Mouse (Mus musculus) liver, adult 10 weeks (tissue): ENCODE results near the gene Wipf2. TPM values are rescaled to one million over a fixed set of nuclear protein-coding genes. Genes with fewer than 3 reads are reported as not detected.

Source experiments
- polyA plus RNA-seq: library from polyadenylated mRNA; stranded (reverse); fragments of 350-450 nt; fragmentation: Illumina TruSeq; extraction: RNeasy Lipid Tissue Mini Kit (QIAGEN cat#74804); gene quantifications from one replicate; pipeline ENCODE4 v1.2.3, GENCODE M21; 2014; ENCODE audit warnings: low read depth, low replicate concordance

The Wipf2 gene
- 4.0 TPM for polyA plus RNA-seq

DNA sequence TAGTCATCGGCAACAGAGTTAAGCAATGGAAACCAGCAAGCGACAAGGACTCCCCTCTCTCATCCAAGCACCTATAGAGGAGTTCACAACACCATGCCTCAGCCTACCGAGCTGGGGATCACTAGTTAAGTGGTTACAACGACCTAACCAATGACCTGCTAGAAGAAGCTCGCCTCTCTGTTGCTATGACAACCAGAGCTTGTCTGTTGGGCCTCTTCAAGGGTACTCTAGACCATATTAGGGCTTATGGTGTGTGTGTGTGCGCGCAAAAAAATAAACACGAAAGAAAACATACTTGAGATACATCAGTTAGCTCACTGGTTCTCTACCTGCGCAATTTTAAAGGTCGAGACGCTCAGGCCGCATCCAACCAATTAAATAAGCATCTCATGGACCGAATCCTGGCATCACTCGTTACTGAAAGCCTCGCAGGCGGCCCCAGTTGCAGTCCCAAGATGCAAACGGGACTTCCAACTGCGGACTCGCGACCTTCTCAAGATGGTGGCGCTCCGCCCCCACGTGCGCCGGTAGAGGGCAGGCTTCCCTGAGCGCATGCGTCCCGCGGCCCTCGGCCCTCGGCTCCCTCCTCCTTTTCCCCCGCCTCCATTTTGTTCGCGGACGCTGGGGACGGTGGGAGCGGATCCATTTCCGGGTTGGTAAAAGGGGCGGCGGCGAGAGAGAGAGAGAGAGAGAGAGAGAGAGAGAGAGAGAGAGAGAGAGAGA, at the start of gene Wipf2:
Gene Wipf2 (plus strand): TSS at position 611 of the 723 bp plus-strand sequence.

DNA sequence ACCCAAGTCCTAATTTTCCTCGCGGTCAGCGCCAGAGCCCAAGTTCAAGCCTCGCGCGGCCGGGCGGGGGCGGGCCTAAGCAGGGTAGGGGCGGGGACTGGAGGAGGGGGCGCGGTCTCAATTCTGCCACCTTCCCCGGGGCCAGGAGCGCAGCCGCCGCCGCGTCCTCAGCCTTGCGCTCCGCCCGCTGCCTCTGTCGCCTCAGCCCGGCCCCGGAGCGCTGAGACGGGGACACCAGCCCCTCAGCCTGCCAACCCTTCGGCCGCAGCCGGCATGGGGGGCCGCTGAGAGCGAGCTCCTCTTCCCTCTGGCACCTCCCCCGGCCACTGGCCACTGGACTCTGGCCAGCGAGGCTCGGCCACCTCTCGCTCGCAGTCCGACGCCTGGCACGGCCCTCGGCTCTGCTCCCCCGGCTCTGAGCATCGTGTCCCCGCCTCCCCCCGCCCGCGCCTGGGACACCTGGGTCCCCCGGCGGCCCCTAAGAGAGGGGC, 26.7 kb upstream of the Wipf2 start, which contains the start of gene Rapgefl1:
Gene Rapgefl1 (plus strand): TSS at position 135 of the 491 bp plus-strand sequence.

DNA sequence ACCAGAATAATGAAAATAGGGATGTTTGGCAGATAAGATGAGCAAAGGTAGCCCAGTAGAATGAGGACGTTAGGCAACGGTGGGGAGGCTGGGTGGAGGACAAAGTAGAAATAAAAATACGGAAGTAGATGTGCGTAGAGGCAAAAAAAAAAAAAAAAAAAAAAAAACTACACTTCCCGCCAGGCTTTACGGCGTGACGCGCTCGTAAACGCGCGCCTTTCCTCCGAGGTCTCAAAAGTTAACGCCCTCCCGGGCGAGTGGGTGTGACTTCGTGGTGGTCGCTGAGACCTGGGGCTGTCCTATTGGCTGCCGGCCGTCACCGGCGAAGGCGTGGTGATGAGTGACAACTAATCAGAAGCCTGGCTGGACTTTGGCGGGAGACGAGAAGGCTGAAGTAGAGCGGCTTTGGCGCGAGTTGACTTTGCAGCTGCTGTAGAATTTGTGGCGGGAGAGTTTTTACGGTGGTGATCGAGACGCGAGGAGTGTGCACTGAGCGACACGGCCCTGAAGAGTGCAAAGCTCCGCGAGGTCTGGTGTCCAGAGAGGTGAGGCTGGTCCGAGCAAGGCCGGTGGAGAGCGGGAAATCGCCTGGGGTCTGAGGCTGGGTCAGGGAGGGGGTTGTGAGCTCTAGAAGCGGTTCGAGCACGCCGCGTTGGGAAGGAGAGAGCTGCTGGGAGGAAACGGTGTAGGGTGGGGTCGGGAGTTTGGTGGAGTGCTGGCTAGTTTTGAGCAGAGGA, 44.2 kb downstream of the Wipf2 start, which contains the start of gene Cdc6:
Gene Cdc6 (plus strand): TSS at position 365 of the 737 bp plus-strand sequence.

DNA sequence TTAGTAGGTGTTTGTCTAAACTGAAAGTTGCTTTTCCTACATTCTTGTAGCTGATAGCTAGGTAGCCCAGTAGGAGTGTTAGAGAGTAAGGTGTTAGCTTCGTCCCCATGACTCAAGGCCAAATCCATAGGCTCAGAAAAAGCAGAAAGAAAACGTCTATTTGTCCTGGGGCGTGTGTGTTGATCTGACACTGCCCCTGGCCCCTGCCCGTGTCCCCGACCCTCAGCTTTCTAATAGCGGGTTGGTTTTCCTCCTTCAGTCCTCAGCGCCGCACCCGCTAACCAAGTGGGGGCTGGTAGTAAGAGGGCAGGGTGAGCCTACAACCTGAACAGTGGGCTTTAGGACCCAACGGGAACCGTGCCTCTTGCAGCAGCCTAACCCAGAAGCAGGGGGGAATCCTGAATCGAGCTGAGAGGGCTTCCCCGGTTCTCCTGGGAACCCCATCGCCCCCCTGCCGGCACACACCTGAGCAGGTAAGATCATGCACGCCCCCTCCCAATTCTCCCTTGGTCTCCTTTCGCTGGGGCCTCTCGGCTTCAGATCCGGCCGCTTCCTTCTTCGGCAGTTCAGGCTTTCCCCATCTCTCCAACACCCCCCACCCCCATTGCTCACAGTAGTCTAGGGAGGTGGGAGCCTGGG, 64.1 kb downstream of the Wipf2 start, which contains the start of gene Rara:
Gene Rara (plus strand): TSS at position 381 of the 639 bp plus-strand sequence.

Other genes starting within 250 kb of the Wipf2 start
- not detected for gene Gm12355, start 238.0 kb upstream of the Wipf2 start, polyA plus RNA-seq
- not detected for gene Gsdma3, start 237.3 kb upstream of the Wipf2 start, polyA plus RNA-seq
- gene Gsdma2, start 216.9 kb upstream of the Wipf2 start, polyA plus RNA-seq: not detected
- not detected for gene Gsdma, start 199.3 kb upstream of the Wipf2 start, polyA plus RNA-seq
- 16.6 TPM for gene Psmd3, start 181.1 kb upstream of the Wipf2 start, polyA plus RNA-seq
- gene Csf3, start 162.4 kb upstream of the Wipf2 start, polyA plus RNA-seq: not detected
- 2.0 TPM for gene Med24, start 134.2 kb upstream of the Wipf2 start, polyA plus RNA-seq
- gene Thra, start 123.0 kb upstream of the Wipf2 start, polyA plus RNA-seq: 1.7 TPM
- gene Nr1d1, start 88.3 kb upstream of the Wipf2 start, polyA plus RNA-seq: 8.0 TPM
- gene Msl1, start 68.1 kb upstream of the Wipf2 start, polyA plus RNA-seq: 35.5 TPM
- 8.3 TPM for gene Casc3, start 58.7 kb upstream of the Wipf2 start, polyA plus RNA-seq
- gene Rapgefl1, start 26.9 kb upstream of the Wipf2 start, polyA plus RNA-seq: not detected
- 0.08 TPM for gene Cdc6, start 44.2 kb downstream of the Wipf2 start, polyA plus RNA-seq
- gene Rara, start 64.2 kb downstream of the Wipf2 start, polyA plus RNA-seq: 1.1 TPM
- gene Gjd3, start 119.4 kb downstream of the Wipf2 start, polyA plus RNA-seq: not detected
- gene Top2a, start 160.6 kb downstream of the Wipf2 start, polyA plus RNA-seq: 0.58 TPM
- gene Igfbp4, start 177.6 kb downstream of the Wipf2 start, polyA plus RNA-seq: 267 TPM
- 0.08 TPM for gene Tns4, start 225.7 kb downstream of the Wipf2 start, polyA plus RNA-seq